Mouse (Mus musculus) thymus, postnatal 25 days (tissue): ENCODE data around the gene Mfap2.

ENCODE experiments used
- DNase-seq: peaks from one replicate; pipeline ENCODE4 v3.0.0; 2022

Mfap2 gene

DNA sequence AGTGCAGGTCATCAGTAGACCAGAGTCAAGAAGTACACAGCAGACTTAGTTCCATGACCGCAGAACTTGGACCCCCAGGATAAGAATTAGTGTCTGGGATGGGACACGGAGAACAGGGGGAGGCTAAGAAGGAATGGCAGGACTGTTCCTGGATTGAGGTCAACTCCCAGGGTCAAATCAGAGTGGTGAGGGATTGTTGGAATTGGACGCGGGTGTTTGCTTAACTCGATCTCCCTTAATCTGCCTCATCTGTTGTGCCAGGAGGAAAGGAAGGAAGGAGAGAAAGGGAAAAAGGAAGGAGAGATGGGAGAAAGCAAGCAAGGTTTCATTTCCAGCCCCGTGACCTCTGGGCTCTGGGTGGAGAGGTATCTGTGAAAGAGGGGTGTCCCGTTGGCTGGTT, at the start of gene Mfap2:
Gene Mfap2, plus strand, starts transcription at position 301 of the 400 bp plus-strand sequence.
- DNase-seq = no peak

- DNase-seq = peak; percentile 93
Observed at GRCm38 (mm10) chr4:140960781-140961466, 49.3 kb upstream of the Mfap2 start, which contains the start of gene Sdhb. Sdhb (plus strand) TSS chr4:140961203.

DNA sequence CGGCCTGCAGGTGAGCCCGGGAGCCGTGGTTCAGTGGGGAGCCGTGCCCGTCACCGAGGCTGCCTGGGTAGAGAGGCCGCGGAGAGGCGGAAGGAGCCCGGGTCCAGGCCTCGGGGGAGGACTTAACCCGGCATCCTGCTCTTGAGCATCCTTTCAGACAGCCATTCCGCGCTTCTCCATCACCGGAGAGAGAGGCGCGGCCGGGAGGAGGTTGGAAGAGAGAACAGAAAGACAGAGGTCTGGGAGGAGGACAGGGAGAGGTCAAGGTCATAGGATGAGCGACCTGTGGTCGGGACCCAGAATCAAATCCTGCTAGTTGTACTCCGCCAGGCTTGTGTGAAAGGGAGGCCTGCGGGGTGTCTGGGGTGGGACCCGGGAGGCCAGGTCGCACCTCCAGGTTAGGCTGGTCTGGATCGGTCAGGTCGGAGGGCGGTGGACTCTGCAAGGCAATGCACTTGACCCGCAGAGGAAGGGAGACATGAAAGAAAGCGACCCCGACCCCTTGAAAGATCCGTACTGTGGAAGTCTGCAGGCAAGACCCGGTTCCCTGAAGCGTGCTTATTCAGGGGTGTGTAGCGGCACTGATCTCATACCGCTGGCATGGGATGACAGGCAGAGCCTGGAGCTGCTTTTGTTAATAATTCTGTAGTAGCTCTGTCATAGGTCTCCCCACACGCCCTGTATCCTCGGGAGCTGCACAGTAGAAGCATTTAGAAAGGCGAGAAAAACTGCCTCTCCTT, 48.6 kb upstream of the Mfap2 start:
- DNase-seq = no peak

GRCm38 (mm10) chr4:140962207-140962909, 47.9 kb upstream of the Mfap2 start:
- no peak for DNase-seq

GRCm38 (mm10) chr4:140962950-140963349, 47.3 kb upstream of the Mfap2 start:
- no peak for DNase-seq

DNA sequence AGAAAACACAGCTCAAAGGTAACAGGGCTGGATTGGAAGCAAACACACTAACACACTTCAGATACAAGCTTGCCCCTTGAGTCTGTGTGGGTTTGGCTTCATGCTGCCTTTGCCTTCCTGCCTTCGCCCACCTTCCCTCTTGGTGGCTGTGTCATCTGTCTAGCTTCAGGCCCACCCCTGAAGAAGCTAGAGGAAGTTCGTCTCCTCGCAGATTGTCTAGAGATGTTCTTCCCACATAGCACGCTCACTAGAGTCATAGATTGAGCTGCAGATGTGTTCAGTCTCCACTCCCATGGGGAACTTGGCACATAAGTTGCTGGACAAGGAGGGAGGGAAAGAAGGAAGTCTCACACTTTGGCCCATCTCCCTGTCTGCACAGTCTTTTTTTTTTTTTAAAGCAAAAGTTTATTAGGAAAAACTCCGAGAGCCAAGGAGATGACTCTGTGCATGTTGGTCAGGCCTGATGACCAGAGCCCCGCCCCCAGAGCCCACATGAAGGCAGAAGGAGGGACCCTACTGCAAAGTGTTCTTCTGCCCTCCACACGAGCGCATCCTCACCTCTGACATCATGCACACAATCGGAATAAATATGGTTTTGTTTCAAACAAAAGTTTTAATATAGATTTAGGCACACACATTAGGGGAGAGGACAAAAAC, 46.1 kb upstream of the Mfap2 start:
- peak; percentile 25 for DNase-seq

DNA sequence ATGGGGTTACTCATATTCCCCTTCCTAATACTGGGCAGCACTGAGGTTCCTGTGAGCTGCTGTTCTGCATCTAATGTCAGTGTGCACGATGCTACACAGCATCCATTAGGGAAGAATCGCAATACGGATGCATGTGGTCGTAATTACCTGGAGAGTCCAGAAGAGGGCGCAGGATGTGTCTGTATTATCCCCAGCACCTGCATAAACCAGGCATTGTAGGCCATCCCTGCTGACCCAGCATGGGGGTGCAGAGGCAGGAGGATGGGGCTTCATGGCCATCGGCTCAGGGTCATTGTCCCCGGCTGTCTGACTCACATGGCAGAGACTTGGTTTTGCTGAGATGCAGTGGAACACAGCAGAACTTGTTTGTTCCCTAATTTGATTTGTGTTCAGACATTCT, 45.6 kb upstream of the Mfap2 start:
- DNase-seq = peak; percentile 71

DNA sequence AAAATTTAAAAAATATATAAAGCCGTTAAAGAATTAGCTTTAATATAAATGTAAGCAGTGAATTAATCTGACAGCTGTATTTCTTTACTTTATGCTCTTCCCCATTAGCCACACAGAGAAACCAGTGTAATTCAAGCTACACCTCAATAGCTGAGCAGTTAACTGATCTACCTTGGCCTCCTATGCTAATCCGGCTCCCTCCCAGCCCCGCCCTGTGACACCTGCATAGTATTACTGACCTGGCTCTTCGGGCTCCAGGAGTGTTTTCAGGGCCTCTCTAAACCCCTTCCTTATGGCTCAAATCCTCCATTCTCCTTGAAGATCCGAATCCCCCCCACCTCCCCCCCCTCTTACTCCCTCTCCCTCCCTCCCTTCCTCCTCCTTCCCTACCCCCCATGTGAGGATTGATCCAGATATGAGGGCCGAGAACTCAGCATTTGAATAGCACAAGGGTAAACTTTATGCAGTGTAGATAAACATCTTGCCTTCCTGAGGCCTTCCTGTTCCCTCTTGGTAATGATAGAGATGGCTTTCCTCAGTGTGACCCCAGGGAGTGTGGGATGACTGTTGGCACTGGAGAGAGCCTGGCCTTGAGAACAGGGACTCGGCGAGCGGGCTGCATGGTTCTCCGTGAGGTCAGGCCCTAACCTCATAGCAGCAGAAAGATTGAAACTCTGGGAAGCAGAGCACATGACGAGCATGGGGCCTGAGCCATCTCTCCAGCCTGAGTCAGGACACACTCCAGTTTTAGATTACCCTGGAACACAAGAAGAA, 42.6 kb upstream of the Mfap2 start:
- DNase-seq = no peak

GRCm38 (mm10) chr4:140971691-140972090, 38.5 kb upstream of the Mfap2 start:
- no peak for DNase-seq

GRCm38 (mm10) chr4:140974408-140974807, 35.8 kb upstream of the Mfap2 start:
- no peak for DNase-seq

GRCm38 (mm10) chr4:140975356-140975755, 34.9 kb upstream of the Mfap2 start:
- no peak for DNase-seq

GRCm38 (mm10) chr4:140977278-140977677, 32.9 kb upstream of the Mfap2 start:
- no peak for DNase-seq

DNA sequence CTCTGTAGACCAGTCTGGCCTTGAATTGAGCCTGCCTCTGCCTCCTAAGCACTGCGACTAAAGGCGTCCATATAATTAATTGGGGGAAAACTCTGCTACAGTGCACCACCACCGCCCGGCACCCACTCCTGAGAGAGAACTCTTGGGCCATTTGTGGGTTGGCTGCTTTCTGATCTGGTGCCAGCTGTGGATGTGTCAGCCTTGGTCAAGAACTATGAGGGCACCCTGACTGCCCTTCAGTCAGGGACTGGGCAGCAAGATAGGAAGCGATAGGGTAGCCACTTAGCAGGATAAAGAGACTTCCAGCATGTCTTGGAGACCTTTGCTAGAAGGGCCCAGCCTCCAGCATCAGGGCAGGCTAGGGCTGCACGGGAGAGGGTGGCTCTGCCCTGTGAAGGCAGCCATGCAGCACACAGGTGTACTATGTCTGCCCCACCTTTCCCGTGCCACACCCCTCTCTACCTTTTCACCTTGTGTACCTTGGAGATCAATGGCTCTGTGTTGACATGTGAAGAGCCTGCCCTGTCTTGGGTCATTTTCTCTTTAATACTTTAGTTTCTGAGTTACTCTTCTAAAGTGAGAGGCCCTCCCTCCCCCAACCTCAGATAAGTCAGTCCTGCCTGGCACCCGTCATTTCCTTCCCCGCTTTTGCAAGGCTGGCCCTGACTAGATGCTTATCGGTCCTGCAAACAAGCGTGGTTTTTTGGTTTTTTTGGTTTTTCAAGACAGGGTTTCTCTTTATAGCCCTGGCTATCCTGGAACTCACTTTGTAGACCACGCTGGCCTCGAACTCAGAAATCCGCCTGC, 32.1 kb upstream of the Mfap2 start:
- DNase-seq = no peak

- DNase-seq = peak; percentile 29
Observed at GRCm38 (mm10) chr4:140981605-140982004, 28.6 kb upstream of the Mfap2 start.

DNA sequence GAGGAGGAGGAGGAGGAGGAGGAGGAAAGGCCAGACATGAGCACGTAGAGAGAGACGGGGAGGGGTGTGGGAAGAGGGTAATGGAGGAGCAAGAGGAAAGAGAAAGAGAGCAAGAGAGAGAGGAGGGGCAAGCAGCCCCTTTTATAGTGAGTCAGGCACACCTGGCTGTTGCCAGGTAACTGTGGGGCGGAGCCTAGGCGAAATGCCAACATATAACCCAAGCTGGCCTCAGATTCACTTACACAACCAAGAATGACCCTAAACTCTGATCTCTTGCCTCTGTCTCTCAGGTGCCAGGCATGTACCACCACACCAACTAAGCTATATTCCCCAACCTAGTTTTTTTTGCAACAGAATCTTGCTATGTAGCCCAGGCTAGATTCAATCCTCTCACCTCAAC, 27.4 kb upstream of the Mfap2 start:
- no peak for DNase-seq

- peak; percentile 74 for DNase-seq
Observed at GRCm38 (mm10) chr4:140983442-140983841, 26.8 kb upstream of the Mfap2 start.

GRCm38 (mm10) chr4:140984544-140984943, 25.7 kb upstream of the Mfap2 start:
- no peak for DNase-seq

DNA sequence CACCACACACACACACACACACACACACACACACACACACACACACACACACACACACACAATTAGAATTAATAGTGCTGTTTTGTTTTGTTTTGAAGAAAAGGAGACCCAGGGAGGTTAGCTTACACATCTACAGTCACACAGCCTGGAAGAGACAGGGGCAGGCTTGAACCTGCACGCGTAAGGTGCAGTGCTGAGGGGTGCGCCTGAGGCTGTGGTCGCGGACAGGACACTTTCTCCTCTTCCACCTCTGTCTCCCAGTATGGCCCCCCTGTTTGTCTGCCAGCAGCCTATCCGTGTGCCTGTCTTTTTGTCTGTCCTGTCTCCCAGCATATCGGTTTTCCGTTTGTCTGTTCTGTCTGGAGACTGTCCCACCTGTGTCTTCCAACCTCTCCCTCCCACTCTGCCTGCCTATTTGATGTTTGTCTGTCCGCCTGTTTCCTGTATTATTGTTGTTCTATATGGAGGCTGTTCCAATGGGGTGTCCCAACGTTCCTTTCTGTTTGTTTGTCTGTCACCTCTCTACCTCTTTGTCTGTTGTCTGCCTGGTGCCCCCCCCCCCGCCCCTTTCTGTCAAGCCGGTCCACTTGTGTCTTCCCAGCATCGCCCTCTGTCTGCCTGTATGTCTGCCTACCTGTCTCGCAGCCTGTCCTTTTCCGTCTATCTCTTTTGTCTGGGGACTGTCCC, 24.1 kb upstream of the Mfap2 start:
- DNase-seq = no peak

- peak; percentile 91 for DNase-seq
Observed at GRCm38 (mm10) chr4:140986711-140987395, 23.4 kb upstream of the Mfap2 start, which contains the start of gene Atp13a2. Atp13a2 (plus strand) TSS chr4:140986873.

DNA sequence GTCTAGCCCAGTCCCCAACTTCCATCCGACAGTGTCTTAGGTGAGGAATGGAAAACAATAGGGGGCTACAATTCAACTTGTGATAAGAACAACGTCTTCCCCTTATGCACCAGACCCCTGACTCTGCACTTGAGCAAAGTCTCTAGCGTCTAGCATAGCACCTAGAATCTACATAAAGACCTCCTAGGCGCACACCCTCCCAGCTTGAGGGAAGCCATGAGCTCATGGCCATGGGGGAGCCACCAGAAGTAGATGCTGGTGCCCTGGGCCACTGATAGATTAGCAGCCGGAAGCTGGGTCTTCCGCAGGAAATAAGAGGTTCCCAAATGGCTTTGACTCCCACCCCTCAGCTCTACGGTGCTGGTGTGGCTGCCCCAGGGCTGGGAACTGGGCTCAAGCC, 22.7 kb upstream of the Mfap2 start:
- peak; percentile 24 for DNase-seq
